Mouse (Mus musculus) embryo, embryonic 9.5 days (tissue): ENCODE measurements around the gene Svop.
A peak's percentile ranks its signal among the peaks of the same experiment; 100 is the strongest.

Experiments
- DNase-seq: peaks from one replicate; pipeline ENCODE4 v3.0.0-alpha.2; 2017; ENCODE audit errors: extremely low spot score

Gene Svop

GRCm38 (mm10) chr5:114091057-114091807, at the start of gene Svop:
Gene Svop, minus strand, starts transcription at chr5:114091570.
- DNase-seq, result peak; percentile 89

- DNase-seq, result no peak
These were observed 47.8 kb upstream of the Svop start for GRCm38 (mm10) chr5:114139175-114139574.

- no peak for DNase-seq
These were observed 47.2 kb upstream of the Svop start for GRCm38 (mm10) chr5:114138277-114139164.

- DNase-seq, result no peak
These were observed 46.3 kb upstream of the Svop start for GRCm38 (mm10) chr5:114137481-114138276.

- DNase-seq, result no peak
These were observed 44.1 kb upstream of the Svop start for GRCm38 (mm10) chr5:114135516-114135915.

GRCm38 (mm10) chr5:114134091-114134534, 42.7 kb upstream of the Svop start:
- peak; percentile 29 for DNase-seq

GRCm38 (mm10) chr5:114132841-114133240, 41.5 kb upstream of the Svop start:
- no peak for DNase-seq

GRCm38 (mm10) chr5:114131521-114131840, 40.1 kb upstream of the Svop start:
- DNase-seq, result peak; percentile 50

GRCm38 (mm10) chr5:114130698-114131520, 39.5 kb upstream of the Svop start:
- DNase-seq, result peak; percentile 94

GRCm38 (mm10) chr5:114130211-114130605, 38.8 kb upstream of the Svop start, which contains the start of gene Ung:
Gene Ung, plus strand, starts transcription at chr5:114130386.
- peak; percentile 86 for DNase-seq

GRCm38 (mm10) chr5:114129550-114130210, 38.3 kb upstream of the Svop start:
- no peak for DNase-seq

GRCm38 (mm10) chr5:114127374-114128349, 36.3 kb upstream of the Svop start, which contains the start of gene Alkbh2:
Gene Alkbh2, minus strand, starts transcription at chr5:114128218.
- DNase-seq, result peak; percentile 95

- DNase-seq, result no peak
These were observed 35.3 kb upstream of the Svop start for GRCm38 (mm10) chr5:114126499-114127244.

- no peak for DNase-seq
These were observed 34.6 kb upstream of the Svop start for GRCm38 (mm10) chr5:114126008-114126407.

GRCm38 (mm10) chr5:114119806-114120205, 28.4 kb upstream of the Svop start:
- DNase-seq, result no peak

GRCm38 (mm10) chr5:114116586-114116985, 25.2 kb upstream of the Svop start:
- no peak for DNase-seq

GRCm38 (mm10) chr5:114115030-114115429, 23.7 kb upstream of the Svop start:
- DNase-seq, result no peak

GRCm38 (mm10) chr5:114113334-114113733, 22.0 kb upstream of the Svop start:
- DNase-seq, result no peak
